ENCODE assay signal across 9 mouse cellular contexts in genomic region chr11:103920665-103921064, GRCm38 (mm10). TPM values are rescaled to one million over a fixed set of nuclear protein-coding genes. Genes with fewer than 3 reads are reported as not detected.
DNase-seq lines count a peak whose midpoint lies in the region; ATAC-seq and TF ChIP-seq lines count a peak whose summit lies in the region.
"Had no signal": no experiment of that assay in that cellular context is flagged by ENCODE, and none has a peak within 500 bp of the region (broad histone marks: within the 10 kb centered on the region; RNA-seq: fewer than 3 reads in every experiment).

No protein-coding gene starts in this region.

- TF ChIP-seq CTCF in liver, embryonic 14.5 days (IDR thresholded peaks at IDR 0.05; ENCODE audit: low read depth): no peak

- no peak overlapping the region for H3K4me2 ChIP-seq in forebrain, embryonic 16.5 days (ENCODE audit: low read length)
- no peak overlapping the region for H3K4me2 ChIP-seq in liver, embryonic 14.5 days (ENCODE audit: low read depth)
- H3K4me2 ChIP-seq in forebrain, embryonic 12.5 days: no peak overlapping the region

- ATAC-seq in forebrain, embryonic 16.5 days: no peak
- ATAC-seq in liver, embryonic 14.5 days (ENCODE audit: insufficient read depth): no peak
- ATAC-seq in forebrain, embryonic 12.5 days (ENCODE audit: low FRiP score): no peak

- H3K9me3 ChIP-seq in forebrain, embryonic 10.5 days: no peaks in the 10 kb centered on the region
- H3K9me3 ChIP-seq in forebrain, embryonic 16.5 days (ENCODE audit: control insufficient read depth, low read length): no peaks in the 10 kb centered on the region
- H3K9me3 ChIP-seq in liver, embryonic 14.5 days (ENCODE audit: control insufficient read depth, low read length): no peaks in the 10 kb centered on the region
- H3K9me3 ChIP-seq in forebrain, embryonic 12.5 days: no peaks in the 10 kb centered on the region

- 76% methylated on average over 5 of the region's 5 CpGs for WGBS in forebrain, embryonic 10.5 days
- 73% methylated on average over 5 of the region's 5 CpGs for WGBS in forebrain, embryonic 16.5 days
- WGBS in liver, embryonic 14.5 days (ENCODE audit: insufficient replicate concordance): 62% methylated on average over 5 of the region's 5 CpGs
- 77% methylated on average over 5 of the region's 5 CpGs for WGBS in forebrain, embryonic 12.5 days

- TF ChIP-seq EP300 in liver, embryonic 14.5 days (IDR thresholded peaks at IDR 0.05; ENCODE audit: low read depth): no peak

- H3K9ac ChIP-seq in forebrain, embryonic 16.5 days (replicated peaks; ENCODE audit: low read depth, low read length): no peak overlapping the region
- no peak overlapping the region for H3K9ac ChIP-seq in liver, embryonic 14.5 days (replicated peaks)
- no peak overlapping the region for H3K9ac ChIP-seq in forebrain, embryonic 12.5 days

- H3K4me1 ChIP-seq in forebrain, embryonic 10.5 days: no peaks in the 10 kb centered on the region
- no peaks in the 10 kb centered on the region for H3K4me1 ChIP-seq in forebrain, embryonic 16.5 days (replicated peaks; ENCODE audit: control insufficient read depth, insufficient read depth, low read length)
- no peaks in the 10 kb centered on the region for H3K4me1 ChIP-seq in liver, embryonic 14.5 days (replicated peaks; ENCODE audit: control insufficient read depth in 2 of 2, insufficient read depth in 2 of 2, low read length in 1 of 2)
- H3K4me1 ChIP-seq in forebrain, embryonic 12.5 days: no peaks in the 10 kb centered on the region

- peak; percentile 33 for DNase-seq in forebrain, embryonic 10.5 days (ENCODE audit: extremely low spot score, low spot score)
- peak; percentile 76 for DNase-seq in 3T3-L1 (ENCODE audit: low read depth, low spot score)
- peak; percentile 40 for DNase-seq in embryo, embryonic 11.5 days (ENCODE audit: low read depth, low spot score)
- DNase-seq in liver, embryonic 14.5 days (ENCODE audit: low read depth in 3 of 3, low spot score in 3 of 3): peak in 2 of 3 experiments; percentile 6 to 10
- no peak for DNase-seq in right cerebral cortex, postnatal 4 days
- no peak for DNase-seq in layer of hippocampus, adult 8-10 months (ENCODE audit: low spot score in 2 of 2)

- no peaks in the 10 kb centered on the region for H3K27me3 ChIP-seq in forebrain, embryonic 10.5 days (ENCODE audit: poor library complexity, severe bottlenecking)
- no peaks in the 10 kb centered on the region for H3K27me3 ChIP-seq in forebrain, embryonic 16.5 days (replicated peaks; ENCODE audit: control insufficient read depth, insufficient read depth, low read length)
- no peaks in the 10 kb centered on the region for H3K27me3 ChIP-seq in liver, embryonic 14.5 days (ENCODE audit: control insufficient read depth, insufficient read depth, low read length)
- no peaks in the 10 kb centered on the region for H3K27me3 ChIP-seq in forebrain, embryonic 12.5 days

- H3K27ac ChIP-seq in forebrain, embryonic 10.5 days: no peak overlapping the region
- H3K27ac ChIP-seq in forebrain, embryonic 16.5 days (ENCODE audit: low read length): no peak overlapping the region
- H3K27ac ChIP-seq in liver, embryonic 14.5 days: no peak overlapping the region
- H3K27ac ChIP-seq in forebrain, embryonic 12.5 days: no peak overlapping the region

- no peak overlapping the region for H3K4me3 ChIP-seq in forebrain, embryonic 10.5 days
- H3K4me3 ChIP-seq in forebrain, embryonic 16.5 days (replicated peaks; ENCODE audit: low read length): no peak overlapping the region
- H3K4me3 ChIP-seq in liver, embryonic 14.5 days (ENCODE audit: insufficient read depth in 1 of 2, low read depth in 2 of 2, low read length in 2 of 2): no peak overlapping the region
- no peak overlapping the region for H3K4me3 ChIP-seq in forebrain, embryonic 12.5 days (replicated peaks)
- H3K4me3 ChIP-seq: erythroblast, embryonic 14.5 days had no signal

- H3K36me3 ChIP-seq in forebrain, embryonic 10.5 days (replicated peaks): peaks cover 27% of the 10 kb centered on the region
- H3K36me3 ChIP-seq in forebrain, embryonic 16.5 days (ENCODE audit: control insufficient read depth, insufficient read depth): no peaks in the 10 kb centered on the region; the same call in 1 of the 2 replicates
- H3K36me3 ChIP-seq in liver, embryonic 14.5 days (replicated peaks; ENCODE audit: control insufficient read depth, insufficient read depth, low read depth): no peaks in the 10 kb centered on the region; the same call in 1 of the 2 replicates
- peaks cover 17% of the 10 kb centered on the region for H3K36me3 ChIP-seq in forebrain, embryonic 12.5 days (replicated peaks)

RNA-seq across cellular contexts. Expression of gene Nsf, which starts 33.2 kb away (rescaled TPM):
- polyA plus RNA-seq in forebrain, embryonic 10.5 days (2016; fragmentation: Nextera tagmentation; extraction: Ambion mirVana): 55.3 and 57.6 TPM in 2 replicates
- polyA plus RNA-seq in forebrain, embryonic 16.5 days (2015; fragmentation: Nextera tagmentation; extraction: Ambion mirVana): 99.6 and 128 TPM in 2 replicates
- 10.7 and 12.9 TPM in 2 replicates for polyA plus RNA-seq in liver, embryonic 14.5 days (2012; rRNA removed)
- polyA plus RNA-seq in liver, embryonic 14.5 days (2014; fragmentation: Nextera tagmentation; extraction: Ambion mirVana): 18.9 and 19.9 TPM in 2 replicates
- 69.1 and 78.0 TPM in 2 replicates for polyA plus RNA-seq in forebrain, embryonic 12.5 days (2016; fragmentation: Nextera tagmentation; extraction: Ambion mirVana)
- 1,000 to 10,000 TPM; 1,076 to 1,216 (median 1,154) TPM for total RNA-seq in layer of hippocampus, adult 8-10 months (2022)

RNA-seq across cellular contexts. Expression of gene Arf2, which starts 45.9 kb away (rescaled TPM):
- polyA plus RNA-seq in forebrain, embryonic 10.5 days (2016; fragmentation: Nextera tagmentation; extraction: Ambion mirVana): 94.9 and 98.4 TPM in 2 replicates
- 177 and 186 TPM in 2 replicates for polyA plus RNA-seq in forebrain, embryonic 16.5 days (2015; fragmentation: Nextera tagmentation; extraction: Ambion mirVana)
- 8.3 and 12.1 TPM in 2 replicates for polyA plus RNA-seq in liver, embryonic 14.5 days (2012; rRNA removed)
- 17.5 and 21.0 TPM in 2 replicates for polyA plus RNA-seq in liver, embryonic 14.5 days (2014; fragmentation: Nextera tagmentation; extraction: Ambion mirVana)
- 134 and 141 TPM in 2 replicates for polyA plus RNA-seq in forebrain, embryonic 12.5 days (2016; fragmentation: Nextera tagmentation; extraction: Ambion mirVana)
- 10 to 100 TPM; 39.1 to 55.3 (median 42.5) TPM for total RNA-seq in layer of hippocampus, adult 8-10 months (2022)

Comparison
In these comparisons a context has a peak if more than half of its experiments do, and no peak if none do; other contexts are left out.
1. DNase-seq: peak in forebrain, embryonic 10.5 days (single experiment), 3T3-L1 (single experiment), embryo, embryonic 11.5 days (single experiment) and liver, embryonic 14.5 days (2 of 3); none in right cerebral cortex, postnatal 4 days (single experiment) and layer of hippocampus, adult 8-10 months (0 of 2).